Mouse (Mus musculus) intestine, embryonic 14.5 days (tissue): ENCODE results near the gene Zfp808. TPM values are rescaled to one million over a fixed set of nuclear protein-coding genes. Genes with fewer than 3 reads are reported as not detected.
"Not testable (repeated sequence)": the region's sequence is repeated elsewhere in the genome, so short reads cannot be mapped to it uniquely, and the experiment has no call there.

Experiments used
- ATAC-seq: fragments of 200-750 bp; cut with Nextera tagmentation; replicated peaks from 2 replicates; pipeline ENCODE4 v1.8.0; 2017; ENCODE audit warnings: low read depth, moderate number of reproducible peaks, moderate TSS enrichment, moderate library complexity; ENCODE audit not compliant: low FRiP score, low TSS enrichment
- DNase-seq: peaks from one replicate; pipeline ENCODE4 v3.0.0-alpha.2; 2018; ENCODE audit warnings: low spot score
- H3K27ac ChIP-seq: fragments of 300-500 bp; sonication (generic); 2 replicates; pipeline ENCODE4 v1.5.1; 2014; ENCODE audit warnings: low read depth, mild to moderate bottlenecking, control low read depth
- H3K27me3 ChIP-seq: fragments of 300-500 bp; sonication (generic); replicated peaks from 2 replicates; pipeline ENCODE4 v1.6.1; 2014; ENCODE audit warnings: low read length, control low read depth; ENCODE audit not compliant: control insufficient read depth, insufficient read depth
- H3K36me3 ChIP-seq: fragments of 300-500 bp; sonication (generic); 2 replicates; pipeline ENCODE4 v1.6.1; 2014; ENCODE audit warnings: low read length, control low read depth; ENCODE audit not compliant: control insufficient read depth, insufficient read depth
- H3K4me1 ChIP-seq: fragments of 300-500 bp; sonication (generic); replicated peaks from 2 replicates; pipeline ENCODE4 v1.6.1; 2014; ENCODE audit warnings: low read length, control low read depth, mixed read lengths; ENCODE audit not compliant: control insufficient read depth, insufficient read depth
- H3K4me2 ChIP-seq: fragments of 300-500 bp; sonication (generic); 2 replicates; pipeline ENCODE4 v1.6.1; 2014; ENCODE audit warnings: low read length
- H3K4me3 ChIP-seq: fragments of 300-500 bp; sonication (generic); 2 replicates; pipeline ENCODE4 v1.5.1; 2014; ENCODE audit warnings: low read depth, low read length, control low read depth, mixed read lengths
- H3K9ac ChIP-seq: fragments of 300-500 bp; sonication (generic); 2 replicates; pipeline ENCODE4 v1.6.1; 2014; ENCODE audit warnings: mild to moderate bottlenecking, low read length
- H3K9me3 ChIP-seq: fragments of 300-500 bp; sonication (generic); 2 replicates; pipeline ENCODE4 v1.6.1; 2016; ENCODE audit warnings: low read length, control low read depth; ENCODE audit not compliant: control insufficient read depth
- WGBS: fragments of 180-500 bp; shearing (Covaris S2); extraction: QIAGEN DNeasy Blood & Tissue Kit; methylation state at CpG from one replicate; pipeline ENCODE4 v1.1.7; 2014; 5-methylcytosine and 5-hydroxymethylcytosine counted together
- polyA plus RNA-seq: library from polyadenylated mRNA; unstranded; fragments of >200 nt; fragmentation: Nextera tagmentation; extraction: Ambion mirVana; gene quantifications from 2 replicates; pipeline ENCODE4 v1.2.1, GENCODE M21; 2014

The Zfp808 gene
- polyA plus RNA-seq, 1 experiment from 2014 or later, result 10.7 TPM

GRCm38 (mm10) chr13:62255226-62255625 lies 125.5 kb downstream of the Zfp808 start:
- H3K4me2 ChIP-seq, H3K9ac ChIP-seq, H3K27ac ChIP-seq, H3K9me3 ChIP-seq, H3K36me3 ChIP-seq, H3K4me1 ChIP-seq, ATAC-seq, H3K4me3 ChIP-seq, H3K27me3 ChIP-seq, DNase-seq: not testable (repeated sequence)
- 82% methylated on average over 9 of the region's 9 CpGs for WGBS

GRCm38 (mm10) chr13:62263392-62263791 lies 133.7 kb downstream of the Zfp808 start:
- no peak overlapping the region for H3K4me2 ChIP-seq
- ATAC-seq (no peak), DNase-seq (no peak)
- H3K9me3 ChIP-seq, result peaks cover 22% of the 10 kb centered on the region; the same call in 1 of the 2 replicates
- no peaks in the 10 kb centered on the region for H3K4me1 ChIP-seq
- no peak overlapping the region for H3K9ac ChIP-seq
- H3K27ac ChIP-seq, result no peak overlapping the region
- no peaks in the 10 kb centered on the region for H3K27me3 ChIP-seq
- no peaks in the 10 kb centered on the region for H3K36me3 ChIP-seq
- WGBS, result 84% methylated on average over 4 of the region's 4 CpGs
- H3K4me3 ChIP-seq, result no peak overlapping the region
